Mouse (Mus musculus) urinary bladder, postnatal 10 days (tissue): ENCODE measurements around the gene Mettl14.
"Not testable (repeated sequence)": the region's sequence is repeated elsewhere in the genome, so short reads cannot be mapped to it uniquely, and the experiment has no call there.

Experiments
- DNase-seq: peaks from one replicate; pipeline ENCODE4 v3.0.0; 2022; ENCODE audit warnings: low spot score

Gene Mettl14

DNA sequence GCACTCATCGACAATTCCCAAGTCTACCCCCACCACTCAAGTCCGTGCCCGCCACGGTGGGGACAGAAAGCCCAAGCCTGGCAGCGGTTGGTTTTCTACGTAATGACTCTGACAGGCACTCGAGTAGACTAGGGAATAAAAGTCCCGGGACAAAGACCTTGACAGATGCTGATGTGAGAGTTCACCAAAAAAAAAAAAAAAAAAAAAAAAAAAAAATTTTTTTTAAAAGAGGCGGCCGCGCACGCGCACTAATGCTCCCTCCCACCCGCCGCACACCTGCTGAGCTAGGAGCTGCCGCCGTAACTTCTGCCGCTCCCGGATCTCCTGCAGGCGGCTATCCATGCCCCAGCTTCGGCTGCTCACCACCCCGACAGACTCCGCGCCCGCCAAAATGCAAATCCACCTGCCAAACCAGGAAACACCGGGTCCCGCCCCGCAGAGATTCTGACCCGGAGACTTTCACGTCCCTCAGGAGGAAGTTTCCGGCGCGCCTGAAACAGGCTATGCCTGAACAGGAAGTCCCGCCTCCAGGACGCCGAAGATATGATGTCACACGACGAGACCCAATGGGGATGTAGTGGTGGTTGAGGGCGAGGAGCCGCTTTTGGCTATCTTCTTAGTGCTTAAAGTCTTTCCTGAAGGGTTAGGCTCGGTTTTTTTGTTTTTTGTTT is at the start of gene Mettl14:
TSS of gene Mettl14 (minus strand) at position 623 of the 671 bp plus-strand sequence.
- peak; percentile 88 for DNase-seq

DNA sequence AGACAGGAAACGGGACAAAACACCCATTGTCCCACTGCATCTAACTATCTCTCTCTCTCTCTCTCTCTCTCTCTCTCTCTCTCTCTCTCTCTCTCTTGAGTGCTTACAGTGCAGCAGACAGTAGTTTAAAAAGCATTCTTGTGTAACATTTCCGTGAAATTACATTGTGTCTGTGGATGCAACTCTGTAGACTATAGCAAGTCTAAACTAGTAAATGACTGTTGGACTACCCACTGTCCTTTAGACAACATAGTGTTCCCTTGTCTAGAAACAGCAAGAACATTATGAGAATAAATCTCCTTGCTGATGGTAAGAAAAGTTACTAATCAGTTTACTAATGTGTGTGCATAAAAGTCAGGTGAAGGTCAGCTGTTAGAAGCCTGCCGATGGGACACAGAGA is 47.5 kb upstream of the Mettl14 start:
- DNase-seq: no peak

DNA sequence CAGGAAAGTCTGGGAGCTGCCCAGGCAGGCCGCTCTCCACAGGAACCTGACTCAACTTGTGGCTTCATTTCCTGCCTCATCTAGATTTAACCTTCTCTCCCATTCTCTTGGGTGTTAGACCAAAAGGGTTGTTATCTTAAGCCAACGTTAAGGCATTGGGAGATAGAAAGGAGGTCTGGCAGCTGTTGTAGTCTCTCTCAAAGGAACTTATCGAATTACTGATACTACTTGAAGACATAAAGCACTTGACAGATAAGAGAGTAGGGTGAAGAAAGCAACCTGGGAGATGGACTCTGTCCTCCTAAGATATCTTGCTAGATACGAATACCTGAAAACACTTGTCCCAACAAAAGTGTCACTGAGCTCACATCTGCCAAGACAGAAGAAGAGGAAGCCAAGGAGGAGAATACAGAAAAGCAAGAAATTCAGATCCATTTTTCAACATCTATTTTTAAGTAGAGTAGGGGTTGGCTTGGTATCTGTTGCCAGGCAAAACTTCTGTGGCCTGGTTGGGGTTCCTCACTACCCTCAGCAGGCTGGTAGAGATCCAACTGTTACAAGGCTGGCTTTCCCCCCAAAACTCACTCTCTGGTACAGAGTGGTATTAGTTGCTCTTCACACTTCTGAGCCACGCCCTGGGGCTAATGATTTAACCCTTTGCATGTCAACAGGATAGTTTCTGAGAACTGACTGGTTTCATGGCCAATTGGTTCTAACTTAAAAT is 46.2 kb upstream of the Mettl14 start:
- no peak for DNase-seq

DNA sequence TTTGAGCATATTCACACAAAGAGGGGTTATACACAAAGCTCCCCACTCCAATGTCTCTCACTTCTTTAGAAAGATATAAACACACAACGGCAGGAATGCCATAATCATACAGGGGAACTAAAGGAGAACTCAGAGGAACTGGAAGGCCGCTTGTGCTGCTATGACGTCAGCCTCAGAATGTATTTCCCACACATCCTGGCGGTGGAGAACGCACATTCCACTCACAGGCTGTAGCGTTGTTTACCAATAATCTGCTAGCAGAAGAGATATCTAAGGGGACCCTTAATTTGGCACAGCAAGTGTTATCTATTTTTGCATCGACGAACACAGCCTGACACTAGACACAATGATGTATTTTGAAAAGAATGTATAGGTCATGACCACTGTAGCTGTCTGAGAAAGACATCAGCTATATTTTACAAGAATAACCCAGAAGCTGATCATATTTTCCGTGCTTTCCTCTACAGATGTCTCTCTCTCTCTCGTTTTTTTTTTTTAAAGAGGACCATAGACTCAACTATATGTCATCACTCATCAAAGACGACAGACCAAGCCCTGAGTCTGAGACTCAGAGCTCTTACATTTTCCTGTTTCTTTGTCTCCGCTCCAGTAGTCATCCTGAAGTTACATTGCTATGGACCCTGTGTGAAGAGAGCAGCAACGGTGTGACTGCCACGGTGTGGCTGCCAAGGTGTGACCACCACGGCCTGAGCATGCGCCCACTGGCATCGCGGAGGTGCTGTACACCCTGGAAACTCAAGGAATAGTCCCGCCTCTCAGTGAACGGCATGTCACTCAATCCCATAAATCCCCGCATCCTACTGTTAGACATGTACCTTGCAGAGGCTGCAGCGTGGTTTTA is 43.9 kb upstream of the Mettl14 start:
- no peak for DNase-seq

DNA sequence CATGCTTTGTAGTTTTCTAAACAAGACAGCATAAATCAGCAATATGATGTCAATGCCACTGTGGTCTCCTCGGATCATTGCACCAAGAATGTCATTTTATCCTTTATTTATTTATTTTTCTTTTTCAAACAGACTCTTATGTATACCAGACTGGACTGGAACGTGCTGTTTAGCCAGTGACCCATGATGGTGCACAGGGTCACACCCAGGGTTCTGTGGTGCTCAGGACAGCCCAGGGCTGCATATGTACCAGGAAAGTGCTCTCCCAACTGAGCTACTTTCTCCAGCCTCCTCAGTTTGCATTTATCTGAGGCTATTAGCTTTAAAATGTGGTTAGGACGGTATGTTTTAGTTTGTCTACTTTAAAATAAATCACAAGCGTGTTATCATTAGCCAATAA is 42.1 kb upstream of the Mettl14 start:
- no peak for DNase-seq

DNA sequence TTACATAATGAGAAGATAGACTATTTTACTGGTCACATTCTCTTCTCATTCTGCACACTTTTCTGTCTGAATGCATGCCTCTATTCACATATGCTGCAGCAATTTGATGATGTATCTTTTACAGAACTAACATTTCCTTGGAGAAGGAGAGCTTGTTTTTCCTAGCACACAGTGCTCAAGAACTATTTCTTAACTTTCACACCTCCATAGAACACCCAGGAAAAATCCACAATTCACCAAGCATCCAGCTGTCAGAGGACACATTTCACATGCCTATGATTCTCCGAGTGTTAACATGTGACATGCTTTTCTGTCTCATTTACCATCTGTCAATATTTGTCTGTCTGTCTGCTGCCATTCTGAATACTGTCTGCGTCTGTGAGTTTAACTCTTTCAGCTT is 39.7 kb upstream of the Mettl14 start:
- DNase-seq: no peak

DNA sequence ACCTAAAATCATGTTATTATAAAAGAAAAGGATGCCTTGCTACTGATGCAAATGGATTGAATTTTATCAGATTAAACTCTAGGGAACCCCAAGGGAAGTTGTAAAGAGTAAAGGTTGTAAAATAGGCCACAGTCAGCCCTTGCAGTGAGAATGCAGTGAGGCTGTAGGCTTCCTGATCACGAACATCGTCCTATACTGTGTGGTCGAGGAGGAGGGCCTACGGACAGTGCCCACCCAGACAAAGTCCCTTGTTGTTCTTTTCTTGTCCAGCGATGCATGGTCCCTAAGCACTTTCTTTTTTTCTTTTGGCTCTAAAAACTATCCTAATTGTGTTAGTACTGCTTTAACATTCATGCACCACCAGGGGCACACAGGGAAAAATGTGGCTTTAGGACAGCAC is 27.3 kb upstream of the Mettl14 start:
- no peak for DNase-seq

DNA sequence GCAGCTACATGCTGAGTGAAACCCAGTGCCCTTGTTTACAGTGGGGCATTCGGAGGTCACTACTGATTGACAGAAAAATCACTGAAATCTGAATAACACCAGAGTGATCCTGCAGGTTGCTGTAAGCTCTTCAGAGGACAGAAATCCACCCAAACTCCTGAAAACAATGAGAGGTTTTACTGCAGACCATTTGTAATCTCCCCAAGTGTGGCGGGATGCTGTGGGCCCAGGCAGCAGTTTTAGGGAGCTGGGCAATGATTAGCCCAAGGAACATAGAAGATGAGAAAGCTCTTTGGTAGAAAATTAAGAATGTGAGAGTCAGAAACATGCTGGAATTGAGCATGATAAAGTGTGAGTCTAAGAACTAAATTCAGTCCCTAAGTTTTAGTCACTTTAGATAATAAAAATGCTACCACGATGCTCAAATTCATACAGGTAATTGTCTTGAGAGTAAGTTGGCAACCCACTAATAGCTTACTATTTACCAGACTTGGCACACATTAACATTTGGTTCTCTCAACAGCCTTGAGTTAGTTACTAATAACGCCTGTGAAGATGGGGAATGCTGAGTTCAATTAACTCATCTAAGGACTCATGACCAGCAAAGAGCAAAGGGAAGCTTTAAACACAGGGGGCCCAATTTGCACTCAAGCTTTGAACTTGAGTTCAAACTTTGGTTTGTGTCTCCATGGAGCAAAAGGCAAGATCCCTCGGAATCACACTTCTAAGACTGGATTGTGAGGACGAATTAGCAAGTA is 26.1 kb upstream of the Mettl14 start:
- no peak for DNase-seq

DNA sequence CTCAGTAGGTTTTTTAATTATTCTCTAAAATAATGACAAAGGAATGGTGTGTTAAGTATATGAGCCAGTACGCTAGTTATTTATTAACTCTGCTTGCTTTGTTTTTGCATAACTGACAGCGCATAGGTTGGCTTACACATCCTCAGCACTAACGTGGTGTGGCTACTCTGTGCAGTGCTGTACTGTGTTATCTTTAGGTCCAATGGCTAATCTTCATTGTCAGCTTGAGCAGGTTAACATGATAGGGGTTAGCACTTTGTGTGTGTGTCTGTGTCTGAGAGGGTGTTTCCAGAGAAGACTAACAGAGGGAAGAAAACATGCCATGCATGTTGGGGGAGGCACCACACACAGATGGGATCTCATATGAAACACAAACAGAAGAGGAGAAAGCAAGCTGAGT is 19.0 kb upstream of the Mettl14 start:
- DNase-seq: no peak

DNA sequence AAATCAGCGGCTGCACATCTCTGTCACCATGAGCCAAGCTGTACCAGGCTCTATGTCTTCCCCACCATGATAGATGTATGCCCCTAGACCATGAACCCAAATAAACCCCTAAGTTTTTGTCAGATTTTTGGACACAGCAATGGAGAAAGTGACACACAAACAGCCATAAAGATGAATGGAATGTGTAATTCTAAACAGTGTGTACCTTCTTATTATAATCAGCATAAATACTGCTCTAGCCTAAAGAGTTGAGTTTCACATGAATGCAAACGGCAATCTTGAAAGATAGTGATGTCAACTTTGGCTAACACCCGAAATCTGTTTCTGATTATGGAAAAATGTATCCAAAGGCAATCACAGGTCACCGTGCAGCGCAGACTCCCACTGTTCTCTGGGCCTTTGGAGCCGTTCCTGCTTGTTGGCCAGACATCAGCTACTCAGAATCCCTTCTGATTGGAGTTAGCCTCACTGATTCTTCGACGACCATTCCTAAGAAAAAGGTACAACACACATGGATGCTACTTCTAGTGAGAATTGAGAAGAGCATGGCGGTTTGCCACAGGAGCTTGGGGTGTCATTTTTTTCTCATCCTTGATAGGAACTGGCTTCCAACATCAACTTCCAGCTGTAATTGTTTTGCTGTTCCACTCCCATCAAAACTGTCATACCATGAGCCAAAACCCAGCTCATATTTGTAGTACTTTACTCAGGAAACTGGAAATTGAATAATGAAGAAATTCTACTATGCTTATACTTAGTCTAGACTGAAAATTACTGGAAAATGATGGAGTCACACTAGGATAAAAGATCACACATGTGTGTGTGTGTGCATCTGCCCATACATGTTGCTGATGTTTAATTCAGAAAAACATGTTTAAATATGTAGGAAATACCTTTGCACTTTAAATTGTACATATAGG is 11.9 kb upstream of the Mettl14 start:
- no peak for DNase-seq

DNA sequence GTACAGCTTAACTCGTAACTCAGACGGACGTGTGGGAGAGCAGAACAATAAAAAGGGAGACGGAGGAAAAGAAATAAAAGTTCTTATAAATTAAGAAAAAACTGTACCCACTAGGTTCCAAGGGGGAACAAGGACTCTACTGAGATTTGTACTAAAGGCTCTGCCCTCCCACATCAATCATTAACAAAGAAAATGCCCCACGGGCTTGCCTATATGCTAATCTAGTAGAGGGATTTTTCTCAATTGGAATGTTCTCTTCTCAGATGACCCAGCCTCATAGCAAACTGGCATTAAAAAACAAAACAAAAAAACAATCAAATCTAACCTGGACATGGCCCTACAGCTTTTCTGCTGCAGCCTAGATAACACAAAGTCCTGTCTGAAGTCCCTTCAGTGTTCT is 9.7 kb upstream of the Mettl14 start:
- DNase-seq: no peak

DNA sequence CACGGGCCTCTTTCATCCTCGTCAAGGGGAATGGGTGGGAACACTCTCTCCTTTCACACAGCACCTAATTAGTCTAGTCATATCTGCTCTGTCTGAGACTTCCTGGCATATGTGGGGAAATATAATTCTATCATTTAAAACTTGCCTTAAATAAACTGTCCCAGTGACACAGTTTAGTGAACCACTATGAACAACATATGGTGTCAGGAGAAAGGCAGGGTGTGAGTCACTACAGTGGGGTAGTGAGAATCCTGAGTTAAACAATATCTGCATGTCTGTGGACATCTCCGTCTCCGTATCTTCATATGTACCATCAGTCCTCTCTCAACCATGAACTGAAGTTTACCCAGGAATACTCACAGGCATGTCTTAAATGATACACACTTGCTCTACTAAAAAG is 5.3 kb upstream of the Mettl14 start:
- no peak for DNase-seq

DNA sequence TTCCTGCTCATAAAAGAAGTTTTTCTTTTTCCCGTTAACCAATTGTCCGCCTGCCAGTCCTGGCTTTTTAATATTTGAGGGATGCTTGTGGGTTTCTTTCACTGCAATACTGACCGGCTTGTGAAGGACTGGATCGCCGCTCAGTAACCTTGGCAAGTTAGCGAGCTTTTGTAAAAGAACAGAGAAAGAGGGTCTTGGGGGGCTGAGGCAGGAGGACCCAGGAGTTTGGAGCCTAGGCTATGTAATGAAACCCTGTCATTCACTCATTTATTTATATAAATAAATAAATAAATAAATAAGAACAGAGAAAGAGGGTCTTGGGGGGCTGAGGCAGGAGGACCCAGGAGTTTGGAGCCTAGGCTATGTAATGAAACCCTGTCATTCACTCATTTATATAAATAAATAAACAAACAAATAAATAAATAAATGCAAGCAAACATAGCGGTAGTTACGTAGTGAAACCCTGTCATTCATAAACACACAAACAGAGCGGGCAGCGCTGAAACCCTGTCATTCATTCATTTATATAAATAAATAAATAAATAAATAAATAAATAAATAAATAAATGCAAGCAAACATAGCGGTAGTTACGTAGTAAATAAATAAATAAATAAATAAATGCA is 361 bp upstream of the Mettl14 start:
- not testable (repeated sequence) for DNase-seq

DNA sequence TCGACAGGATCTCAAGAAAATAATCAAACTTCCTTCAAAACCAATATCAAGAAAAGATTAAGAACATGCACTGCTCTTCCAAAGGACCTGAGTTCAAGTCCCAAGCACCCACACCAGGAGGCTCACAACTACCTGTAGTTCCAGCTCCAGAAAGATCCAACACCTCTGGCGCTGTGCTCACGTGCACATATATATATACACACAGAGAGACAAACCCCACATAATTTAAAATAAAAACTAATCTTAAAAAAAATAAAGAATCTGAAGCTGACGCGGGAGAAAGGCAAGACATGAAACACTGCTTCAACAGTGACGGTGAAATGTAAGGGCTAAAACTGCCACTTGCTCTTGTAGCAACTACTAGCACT is 806 bp downstream of the Mettl14 start:
- no peak for DNase-seq

DNA sequence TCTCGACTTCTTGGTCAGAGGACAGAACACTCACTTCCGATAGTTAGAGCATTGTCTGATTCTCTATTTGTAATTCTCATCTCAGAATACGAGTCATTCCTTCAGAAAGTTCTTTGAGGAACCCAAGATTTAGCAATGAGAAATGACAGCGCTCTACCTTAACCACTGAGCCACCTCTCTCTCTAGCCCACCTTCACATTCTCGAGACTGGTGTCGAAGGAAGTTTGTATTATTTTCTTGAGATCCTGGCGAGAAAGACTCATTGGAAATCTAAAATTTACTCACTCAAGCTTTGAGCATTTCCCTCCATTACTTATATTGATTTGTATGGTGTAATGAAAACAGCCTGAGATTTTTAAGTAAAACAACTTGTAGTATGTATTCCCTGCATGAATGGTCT is 1.5 kb downstream of the Mettl14 start:
- DNase-seq: no peak

DNA sequence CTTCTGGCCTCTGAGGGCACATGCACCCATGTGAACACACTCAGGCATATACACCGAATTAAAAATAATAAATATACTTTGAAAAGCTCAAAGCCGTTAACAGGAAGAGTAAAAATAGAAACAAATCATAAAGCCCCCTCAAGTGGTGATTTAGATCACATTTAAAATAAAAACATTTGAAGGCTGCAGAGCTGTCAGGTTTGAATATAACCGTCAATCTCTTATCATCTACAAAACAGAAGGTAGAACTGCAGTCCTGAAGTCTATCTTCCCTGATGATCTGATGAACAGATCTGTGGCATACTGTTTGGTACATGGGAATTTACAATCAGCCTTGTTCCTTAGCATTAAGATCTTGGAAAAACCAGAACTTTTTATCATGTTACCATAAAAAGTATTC is 9.3 kb downstream of the Mettl14 start:
- no peak for DNase-seq

DNA sequence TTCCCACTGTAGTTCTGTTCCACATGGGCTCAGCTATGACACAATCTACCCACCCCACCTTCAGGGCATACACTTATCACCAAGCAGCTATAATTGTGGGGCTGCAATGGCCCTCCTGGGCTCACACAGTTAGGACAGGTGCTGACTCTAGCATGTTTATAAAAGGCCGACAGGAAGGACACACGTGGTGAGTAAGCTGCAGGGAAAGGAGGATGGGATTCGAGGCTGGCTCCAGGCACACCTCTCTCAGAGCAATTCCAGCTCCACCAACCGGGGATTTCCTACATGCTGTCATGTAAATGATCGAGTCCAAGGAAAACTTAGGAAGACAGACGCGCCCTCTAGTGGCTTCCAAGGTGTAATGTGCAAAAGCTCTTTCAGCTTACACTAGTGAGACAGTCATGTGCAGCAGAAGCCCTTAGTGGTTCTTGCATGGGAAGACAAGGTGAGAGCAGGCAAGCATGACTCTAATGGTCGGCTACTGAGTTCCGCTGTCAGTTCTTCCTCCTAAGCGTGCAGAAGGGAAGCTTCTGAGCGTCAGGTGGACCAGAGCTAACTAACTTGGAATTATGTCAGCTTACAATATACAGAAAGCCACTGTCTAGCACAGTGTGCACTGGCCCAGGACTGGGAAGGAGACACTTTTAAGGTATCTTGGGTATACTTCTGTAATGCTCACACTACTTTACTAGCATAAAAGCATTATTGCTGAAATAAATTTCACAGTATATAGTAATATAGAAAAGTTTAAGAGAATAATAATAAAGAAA is 14.0 kb downstream of the Mettl14 start:
- peak; percentile 21 for DNase-seq

DNA sequence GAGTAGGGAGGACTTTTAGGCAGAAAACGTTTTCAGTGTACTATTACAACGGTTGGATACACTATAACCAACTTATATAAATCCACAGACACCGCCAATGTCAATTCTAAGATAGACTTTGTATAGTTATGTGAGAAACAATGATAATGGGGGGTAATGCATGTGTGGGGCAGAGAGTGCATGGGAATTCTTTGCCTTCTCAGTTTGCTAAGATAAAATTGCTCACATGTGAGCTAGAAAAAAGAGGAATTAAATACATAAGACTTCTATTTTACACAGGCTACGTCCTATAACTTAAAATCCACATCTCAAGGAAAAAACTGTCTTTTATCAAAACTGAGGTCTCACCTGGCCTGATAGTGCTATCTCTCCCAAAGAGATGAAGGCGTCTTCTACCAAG is 15.0 kb downstream of the Mettl14 start:
- no peak for DNase-seq

DNA sequence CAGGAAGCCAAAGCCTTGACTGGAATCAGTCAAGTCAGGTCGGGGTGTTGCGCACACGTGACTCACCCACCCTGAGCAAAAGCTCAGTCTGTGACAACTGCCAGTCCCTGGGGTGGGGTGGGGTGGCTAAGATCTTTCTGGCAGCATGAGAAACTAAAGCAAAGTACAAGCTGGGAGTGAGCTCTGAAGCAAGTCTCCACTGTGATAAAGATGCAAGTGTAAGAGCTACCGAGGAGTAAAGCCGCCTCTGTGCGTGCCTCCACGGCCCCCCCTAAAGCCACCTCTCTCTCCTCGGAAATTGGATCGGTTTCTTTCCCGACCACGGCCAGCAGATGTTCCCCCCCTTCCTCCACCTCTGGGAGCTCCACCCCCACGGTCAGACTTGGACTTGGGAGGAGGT is 16.7 kb downstream of the Mettl14 start:
- DNase-seq: no peak

DNA sequence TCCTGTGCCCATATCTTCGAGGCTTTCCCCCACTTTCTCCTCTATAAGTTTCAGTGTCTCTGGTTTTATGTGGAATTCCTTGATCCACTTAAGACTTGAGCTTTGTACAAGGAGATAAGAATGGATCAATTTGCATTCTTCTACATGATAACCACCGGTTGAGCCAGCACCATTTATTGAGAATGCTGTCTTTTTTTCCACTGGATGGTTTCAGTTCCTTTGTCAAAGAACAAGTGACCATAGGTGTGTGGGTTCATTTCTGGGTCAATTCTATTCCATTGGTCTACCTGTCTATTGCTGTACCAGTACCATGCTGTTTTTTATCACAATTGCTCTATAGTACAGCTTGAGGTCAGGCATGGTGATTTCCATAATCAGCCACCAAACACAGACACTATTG is 19.1 kb downstream of the Mettl14 start:
- not testable (repeated sequence) for DNase-seq
